Mouse (Mus musculus): ENCODE results near the gene Mrpl10. TPM values are rescaled to one million over a fixed set of nuclear protein-coding genes. Genes with fewer than 3 reads are reported as not detected.

Gene Mrpl10
- polyA plus RNA-seq, 1 experiment from 2014 or later: 92.9 TPM

DNA sequence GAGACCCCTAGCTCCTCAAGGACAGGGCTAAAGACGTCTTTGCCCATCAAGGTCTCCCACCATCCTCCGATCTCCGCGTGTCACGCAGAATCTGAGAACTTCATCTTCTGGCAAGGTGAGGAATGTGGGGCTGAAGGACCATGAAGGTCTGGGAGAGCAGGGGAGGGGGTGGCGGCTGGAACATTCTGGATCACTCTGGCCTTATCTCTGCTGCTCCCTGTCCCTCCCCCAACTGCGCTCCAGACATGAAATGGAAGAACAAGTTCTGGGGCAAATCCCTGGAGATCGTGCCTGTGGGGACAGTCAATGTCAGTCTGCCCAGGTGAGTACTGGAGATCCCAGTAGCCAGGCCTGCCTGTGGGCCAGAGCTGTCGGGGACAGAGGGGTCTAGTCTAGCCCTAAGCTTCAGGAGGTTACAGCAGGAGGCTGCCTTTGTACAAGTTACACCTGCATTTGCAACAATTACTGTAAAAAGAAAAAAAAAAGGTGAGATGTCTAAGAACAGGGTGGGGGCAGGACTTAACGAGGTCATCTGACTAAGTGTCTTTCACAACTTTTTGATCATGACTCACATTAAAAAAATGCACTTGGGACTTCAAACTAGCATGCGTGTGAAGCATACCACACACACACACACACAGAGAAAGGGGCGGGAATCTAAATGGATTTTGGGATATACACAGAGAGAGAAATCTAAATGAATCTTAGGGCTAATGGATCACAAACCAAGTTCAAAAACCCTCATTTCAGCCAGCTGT is 24.4 kb downstream of the Mrpl10 start:
- WGBS: 86% methylated on average over 12 of the region's 12 CpGs
- no peak for ATAC-seq (ENCODE audit: low FRiP score, low TSS enrichment)
- H3K9me3 ChIP-seq (ENCODE audit: low read length): no peaks in the 10 kb centered on the region
- H3K36me3 ChIP-seq (ENCODE audit: insufficient read depth, low read length): peaks cover 13% of the 10 kb centered on the region
- H3K27ac ChIP-seq (ENCODE audit: low read length): no peak overlapping the region
- no peaks in the 10 kb centered on the region for H3K4me1 ChIP-seq (ENCODE audit: insufficient read depth, low read length)
- no peak overlapping the region for H3K4me3 ChIP-seq (ENCODE audit: low read length)
- no peak overlapping the region for H3K4me2 ChIP-seq (replicated peaks; ENCODE audit: low read depth, low read length)
- no peaks in the 10 kb centered on the region for H3K27me3 ChIP-seq (ENCODE audit: insufficient read depth, low read length)
- H3K9ac ChIP-seq (replicated peaks; ENCODE audit: low read length): no peak overlapping the region

DNA sequence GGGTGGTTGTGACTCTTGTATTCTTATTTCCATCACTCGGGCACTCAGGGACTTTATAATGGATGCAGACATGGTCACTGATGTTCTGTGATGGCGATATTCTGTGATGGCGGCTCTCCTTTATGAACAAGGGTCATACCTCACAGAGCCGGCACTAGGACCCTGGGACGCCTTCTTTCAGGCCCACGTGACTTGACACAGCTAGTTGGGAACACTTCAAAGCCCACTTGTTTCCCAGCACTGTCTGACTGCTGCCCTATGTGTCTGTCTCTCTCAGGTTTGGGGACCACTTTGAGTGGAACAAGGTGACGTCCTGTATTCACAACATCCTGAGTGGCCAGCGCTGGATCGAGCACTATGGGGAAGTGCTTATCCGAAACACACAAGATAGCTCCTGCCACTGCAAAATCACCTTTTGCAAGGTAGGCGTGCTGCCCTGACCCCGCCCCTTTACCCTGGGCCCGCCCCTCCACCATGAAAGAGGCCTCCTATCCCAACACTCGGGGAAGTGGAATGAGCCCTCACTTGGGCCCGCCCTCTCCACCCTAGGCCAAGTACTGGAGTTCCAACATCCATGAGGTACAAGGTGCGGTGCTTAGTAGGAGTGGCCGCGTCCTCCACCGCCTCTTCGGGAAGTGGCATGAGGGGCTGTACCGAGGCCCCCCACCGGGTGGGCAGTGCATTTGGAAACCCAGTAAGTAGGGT is 25.4 kb downstream of the Mrpl10 start:
- Histone ChIP-seq H3K27me3 (ENCODE audit: insufficient read depth, low read length) (no peaks in the 10 kb centered on the region), H3K9ac (replicated peaks; ENCODE audit: low read length) (no peak overlapping the region), H3K4me3 (ENCODE audit: low read length) (no peak overlapping the region), H3K27ac (ENCODE audit: low read length) (no peak overlapping the region), H3K36me3 (ENCODE audit: insufficient read depth, low read length) (peaks cover 6% of the 10 kb centered on the region; the same call in 1 of the 2 replicates), H3K4me1 (ENCODE audit: insufficient read depth, low read length) (no peaks in the 10 kb centered on the region), H3K4me2 (replicated peaks; ENCODE audit: low read depth, low read length) (no peak overlapping the region), H3K9me3 (ENCODE audit: low read length) (no peaks in the 10 kb centered on the region)
- no peak for ATAC-seq (ENCODE audit: low FRiP score, low TSS enrichment)
- WGBS: 47% methylated on average over 22 of the region's 22 CpGs

DNA sequence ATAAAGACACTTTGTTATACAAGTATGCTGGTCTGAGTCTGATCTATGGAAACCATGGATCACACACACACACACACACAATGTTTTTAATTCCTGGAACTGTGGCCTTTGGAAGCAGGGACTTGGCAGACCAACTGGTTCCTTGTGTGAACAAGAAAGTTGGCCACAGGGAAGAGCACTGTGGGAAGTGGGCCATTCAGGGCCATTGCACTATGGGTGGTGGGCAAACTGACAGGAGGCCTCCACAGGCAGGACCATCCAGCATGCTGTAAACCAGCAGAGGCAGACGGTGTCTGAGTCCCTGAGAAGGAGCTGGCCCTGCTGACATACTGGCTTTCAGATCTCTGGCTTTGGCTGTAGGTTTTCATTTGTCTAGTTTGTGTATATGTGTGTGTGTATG is 28.0 kb downstream of the Mrpl10 start:
- Histone ChIP-seq H3K36me3 (ENCODE audit: insufficient read depth, low read length) (peaks cover 6% of the 10 kb centered on the region; the same call in 1 of the 2 replicates), H3K4me1 (ENCODE audit: insufficient read depth, low read length) (no peaks in the 10 kb centered on the region), H3K9me3 (ENCODE audit: low read length) (no peaks in the 10 kb centered on the region), H3K9ac (replicated peaks; ENCODE audit: low read length) (no peak overlapping the region), H3K27ac (ENCODE audit: low read length) (no peak overlapping the region), H3K4me3 (ENCODE audit: low read length) (no peak overlapping the region), H3K27me3 (ENCODE audit: insufficient read depth, low read length) (no peaks in the 10 kb centered on the region), H3K4me2 (replicated peaks; ENCODE audit: low read depth, low read length) (no peak overlapping the region)
- 64% methylated on average over 1 of the region's 1 CpGs for WGBS
- ATAC-seq (ENCODE audit: low FRiP score, low TSS enrichment): no peak

DNA sequence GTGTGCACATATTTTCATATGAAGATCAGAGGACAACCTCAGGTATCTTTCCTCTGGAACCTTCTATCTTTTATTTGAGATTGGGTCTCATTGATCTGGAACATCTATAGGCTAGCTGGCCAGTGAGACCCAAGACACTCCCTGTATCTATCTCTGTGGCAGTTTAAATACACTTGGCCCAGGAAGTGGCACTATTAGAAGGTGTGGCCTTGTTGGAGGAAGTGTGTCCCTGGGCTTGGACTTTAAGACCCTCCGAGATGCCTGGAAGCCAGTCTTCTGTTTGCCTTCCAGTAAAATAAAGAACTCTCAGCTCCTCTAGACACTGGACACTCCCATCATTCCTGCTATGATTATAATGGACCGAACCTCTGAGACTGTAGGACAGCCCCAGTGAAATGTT is 28.4 kb downstream of the Mrpl10 start:
- Histone ChIP-seq H3K4me2 (replicated peaks; ENCODE audit: low read depth, low read length) (no peak overlapping the region), H3K27ac (ENCODE audit: low read length) (no peak overlapping the region), H3K9ac (replicated peaks; ENCODE audit: low read length) (no peak overlapping the region), H3K4me3 (ENCODE audit: low read length) (no peak overlapping the region), H3K4me1 (ENCODE audit: insufficient read depth, low read length) (no peaks in the 10 kb centered on the region), H3K27me3 (ENCODE audit: insufficient read depth, low read length) (no peaks in the 10 kb centered on the region), H3K9me3 (ENCODE audit: low read length) (no peaks in the 10 kb centered on the region), H3K36me3 (ENCODE audit: insufficient read depth, low read length) (peaks cover 6% of the 10 kb centered on the region; the same call in 1 of the 2 replicates)
- WGBS: 81% methylated on average over 2 of the region's 2 CpGs
- ATAC-seq (ENCODE audit: low FRiP score, low TSS enrichment): no peak

DNA sequence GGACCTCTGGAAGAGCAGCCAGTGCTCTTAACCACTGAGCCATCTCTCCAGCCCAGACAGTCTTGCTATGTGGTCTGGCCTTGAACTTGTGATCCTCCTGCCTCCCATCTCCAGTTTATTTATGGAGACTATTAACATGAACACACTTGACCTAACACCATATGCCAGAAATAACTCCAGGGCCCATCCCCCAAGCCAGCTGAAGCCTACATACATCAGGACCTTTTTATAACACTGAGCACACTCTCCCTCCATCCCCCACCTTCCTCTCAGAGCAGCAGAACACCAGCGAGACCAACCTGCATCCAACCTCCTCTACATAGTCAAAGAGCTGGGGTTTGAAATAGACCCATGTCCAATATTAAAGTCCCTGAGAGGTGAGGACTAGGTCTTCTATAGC is 29.8 kb downstream of the Mrpl10 start:
- Histone ChIP-seq H3K27ac (ENCODE audit: low read length) (no peak overlapping the region), H3K9ac (replicated peaks; ENCODE audit: low read length) (no peak overlapping the region), H3K4me1 (ENCODE audit: insufficient read depth, low read length) (no peaks in the 10 kb centered on the region), H3K4me2 (replicated peaks; ENCODE audit: low read depth, low read length) (no peak overlapping the region), H3K9me3 (ENCODE audit: low read length) (no peaks in the 10 kb centered on the region), H3K27me3 (ENCODE audit: insufficient read depth, low read length) (no peaks in the 10 kb centered on the region), H3K4me3 (ENCODE audit: low read length) (no peak overlapping the region), H3K36me3 (ENCODE audit: insufficient read depth, low read length) (peaks cover 6% of the 10 kb centered on the region; the same call in 1 of the 2 replicates)
- ATAC-seq (ENCODE audit: low FRiP score, low TSS enrichment): no peak
- WGBS: 48% methylated on average over 1 of the region's 1 CpGs

DNA sequence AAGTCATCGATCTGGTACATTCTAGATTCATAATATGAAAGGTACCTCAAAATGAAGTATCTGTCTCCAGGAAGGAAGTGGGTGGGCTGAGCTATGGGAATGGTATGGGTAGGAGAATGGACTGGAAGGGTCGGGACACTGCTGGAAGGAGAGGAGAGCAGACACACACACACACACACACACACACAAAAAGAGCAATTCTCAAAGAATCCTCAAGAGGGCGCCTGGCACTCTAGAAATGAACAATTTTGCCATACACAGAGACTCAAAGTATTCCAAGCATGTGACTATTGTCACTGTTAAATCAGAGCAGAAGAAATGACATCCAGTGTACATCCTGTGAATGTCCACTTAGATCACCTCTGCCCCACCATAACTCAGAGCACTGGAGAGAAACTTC is 31.2 kb downstream of the Mrpl10 start:
- Histone ChIP-seq H3K9ac (replicated peaks; ENCODE audit: low read length) (no peak overlapping the region), H3K27ac (ENCODE audit: low read length) (no peak overlapping the region), H3K4me2 (replicated peaks; ENCODE audit: low read depth, low read length) (no peak overlapping the region), H3K9me3 (ENCODE audit: low read length) (no peaks in the 10 kb centered on the region), H3K4me1 (ENCODE audit: insufficient read depth, low read length) (no peaks in the 10 kb centered on the region), H3K36me3 (ENCODE audit: insufficient read depth, low read length) (0 out of 2 replicates have a peak, but pooled peaks cover 3% of the 10 kb centered on the region), H3K27me3 (ENCODE audit: insufficient read depth, low read length) (no peaks in the 10 kb centered on the region), H3K4me3 (ENCODE audit: low read length) (no peak overlapping the region)
- 33% methylated on average over 3 of the region's 3 CpGs for WGBS
- ATAC-seq (ENCODE audit: low FRiP score, low TSS enrichment): no peak

DNA sequence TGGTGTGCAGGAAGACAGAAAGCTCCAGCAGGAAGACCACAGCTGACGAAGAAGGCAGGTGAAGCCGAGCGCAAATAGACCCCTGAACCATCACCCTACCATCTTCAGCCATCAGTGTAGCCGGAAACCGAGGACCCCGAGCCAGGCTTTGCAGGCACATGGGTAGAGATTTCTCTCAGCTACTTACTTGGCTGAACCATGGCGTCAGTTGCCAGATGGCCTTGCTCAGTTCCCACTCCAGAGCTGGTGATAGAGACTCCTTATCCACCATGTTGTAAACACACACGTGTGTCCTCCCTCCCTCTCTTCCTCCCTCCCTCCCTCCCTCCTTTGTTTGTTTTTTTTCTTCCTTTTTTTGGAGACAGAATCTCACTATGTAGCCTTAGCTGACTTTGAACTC is 32.9 kb downstream of the Mrpl10 start:
- no peaks in the 10 kb centered on the region for H3K4me1 ChIP-seq (ENCODE audit: insufficient read depth, low read length)
- H3K9ac ChIP-seq (replicated peaks; ENCODE audit: low read length): no peak overlapping the region
- 62% methylated on average over 8 of the region's 8 CpGs for WGBS
- no peak for ATAC-seq (ENCODE audit: low FRiP score, low TSS enrichment)
- H3K4me2 ChIP-seq (replicated peaks; ENCODE audit: low read depth, low read length): no peak overlapping the region
- H3K36me3 ChIP-seq (ENCODE audit: insufficient read depth, low read length): no peaks in the 10 kb centered on the region
- H3K27me3 ChIP-seq (ENCODE audit: insufficient read depth, low read length): no peaks in the 10 kb centered on the region
- no peak overlapping the region for H3K4me3 ChIP-seq (ENCODE audit: low read length)
- no peak overlapping the region for H3K27ac ChIP-seq (ENCODE audit: low read length)
- H3K9me3 ChIP-seq (ENCODE audit: low read length): no peaks in the 10 kb centered on the region

DNA sequence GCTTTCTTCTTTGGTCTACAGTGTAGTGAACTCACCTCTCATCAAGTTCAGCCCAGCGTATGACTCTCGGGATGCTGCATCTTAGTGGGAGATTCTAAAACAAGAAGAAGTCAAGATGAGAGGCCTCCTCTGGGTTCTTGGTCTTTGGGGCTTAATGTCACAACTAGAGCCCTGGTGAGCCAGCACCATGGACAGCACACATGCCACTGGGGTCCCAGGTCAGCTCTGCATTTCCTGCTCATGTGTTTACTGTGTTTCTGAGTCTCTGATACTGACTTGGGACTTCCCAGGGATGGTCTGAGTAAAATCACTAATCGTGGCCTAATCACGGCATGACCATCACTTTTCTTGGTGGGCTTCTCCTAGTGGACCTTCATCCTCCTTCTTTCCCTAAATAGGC is 37.4 kb downstream of the Mrpl10 start:
- ATAC-seq (ENCODE audit: low FRiP score, low TSS enrichment): no peak
- H3K4me2 ChIP-seq (replicated peaks; ENCODE audit: low read depth, low read length): no peak overlapping the region
- H3K27ac ChIP-seq (ENCODE audit: low read length): no peak overlapping the region
- 48% methylated on average over 4 of the region's 4 CpGs for WGBS
- H3K27me3 ChIP-seq (ENCODE audit: insufficient read depth, low read length): no peaks in the 10 kb centered on the region
- H3K4me1 ChIP-seq (ENCODE audit: insufficient read depth, low read length): peaks cover 8% of the 10 kb centered on the region
- H3K4me3 ChIP-seq (ENCODE audit: low read length): no peak overlapping the region
- no peaks in the 10 kb centered on the region for H3K36me3 ChIP-seq (ENCODE audit: insufficient read depth, low read length)
- H3K9ac ChIP-seq (replicated peaks; ENCODE audit: low read length): no peak overlapping the region
- no peaks in the 10 kb centered on the region for H3K9me3 ChIP-seq (ENCODE audit: low read length)

DNA sequence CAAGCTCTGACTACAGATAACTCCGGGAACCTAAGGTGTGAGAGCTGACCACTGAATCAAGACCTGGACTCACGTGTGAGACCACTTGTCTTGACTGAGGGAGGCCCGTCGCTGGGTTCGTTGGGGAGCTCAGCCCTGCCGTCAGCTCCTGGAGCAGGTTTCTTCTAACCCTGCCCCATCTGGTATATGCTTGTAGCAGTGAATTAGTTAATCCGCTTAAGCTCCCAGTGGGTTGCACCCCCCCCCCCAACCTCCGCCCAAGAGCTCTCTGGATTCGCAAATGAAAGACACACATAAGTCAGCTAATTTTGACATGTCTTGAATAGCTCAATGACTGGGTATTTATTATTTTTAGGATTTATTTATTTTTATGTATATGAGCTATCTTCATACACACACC is 38.9 kb downstream of the Mrpl10 start:
- Histone ChIP-seq H3K36me3 (ENCODE audit: insufficient read depth, low read length) (no peaks in the 10 kb centered on the region), H3K27ac (ENCODE audit: low read length) (no peak overlapping the region), H3K4me3 (ENCODE audit: low read length) (no peak overlapping the region), H3K9me3 (ENCODE audit: low read length) (no peaks in the 10 kb centered on the region), H3K4me2 (replicated peaks; ENCODE audit: low read depth, low read length) (no peak overlapping the region), H3K4me1 (ENCODE audit: insufficient read depth, low read length) (peaks cover 12% of the 10 kb centered on the region), H3K9ac (replicated peaks; ENCODE audit: low read length) (no peak overlapping the region), H3K27me3 (ENCODE audit: insufficient read depth, low read length) (0 out of 2 replicates have a peak, but pooled peaks cover 3% of the 10 kb centered on the region)
- WGBS: 55% methylated on average over 9 of the region's 9 CpGs
- no peak for ATAC-seq (ENCODE audit: low FRiP score, low TSS enrichment)

DNA sequence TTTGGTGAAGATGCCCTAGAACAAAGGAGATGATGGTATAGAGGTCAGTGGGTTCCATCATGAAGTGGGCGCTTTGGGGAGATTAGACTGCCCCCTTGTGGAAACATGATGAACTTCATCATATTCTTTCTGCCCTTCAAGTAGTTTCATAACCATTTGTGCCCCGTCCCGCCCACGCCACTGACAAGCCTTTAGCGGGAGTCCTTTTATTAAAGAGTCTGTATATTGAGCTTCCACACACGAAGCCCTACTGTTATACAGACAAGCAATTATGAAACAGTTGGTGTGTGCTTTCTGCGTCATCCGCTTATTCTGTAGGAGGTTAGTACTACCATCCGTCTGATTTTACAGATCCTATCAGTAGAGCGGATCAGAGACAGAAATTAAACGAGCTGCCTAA is 41.6 kb downstream of the Mrpl10 start:
- no peak overlapping the region for H3K4me2 ChIP-seq (replicated peaks; ENCODE audit: low read depth, low read length)
- ATAC-seq (ENCODE audit: low FRiP score, low TSS enrichment): no peak
- 36% methylated on average over 11 of the region's 11 CpGs for WGBS
- H3K4me3 ChIP-seq (ENCODE audit: low read length): no peak overlapping the region
- H3K27me3 ChIP-seq (ENCODE audit: insufficient read depth, low read length): 0 out of 2 replicates have a peak, but pooled peaks cover 3% of the 10 kb centered on the region
- H3K9ac ChIP-seq (replicated peaks; ENCODE audit: low read length): no peak overlapping the region
- H3K27ac ChIP-seq (ENCODE audit: low read length): no peak overlapping the region
- peaks cover 12% of the 10 kb centered on the region for H3K4me1 ChIP-seq (ENCODE audit: insufficient read depth, low read length)
- no peaks in the 10 kb centered on the region for H3K36me3 ChIP-seq (ENCODE audit: insufficient read depth, low read length)
- H3K9me3 ChIP-seq (ENCODE audit: low read length): no peaks in the 10 kb centered on the region
